Mouse (Mus musculus) hindbrain, embryonic 11.5 days (tissue): ENCODE measurements around the gene Rcbtb1. TPM values are rescaled to one million over a fixed set of nuclear protein-coding genes. Genes with fewer than 3 reads are reported as not detected.
"Not testable (repeated sequence)": the region's sequence is repeated elsewhere in the genome, so short reads cannot be mapped to it uniquely, and the experiment has no call there.

Source experiments
- ATAC-seq: fragments of 200-750 bp; cut with Nextera tagmentation; 2 replicates; pipeline ENCODE4 v1.8.0; 2017; ENCODE audit warnings: mild to moderate bottlenecking, moderate TSS enrichment, moderate library complexity; ENCODE audit not compliant: low FRiP score
- DNase-seq: peaks from one replicate; pipeline ENCODE4 v3.0.0-alpha.2; 2015; ENCODE audit warnings: low spot score
- H3K27ac ChIP-seq: fragments of 300-500 bp; sonication (generic); 2 replicates; pipeline ENCODE4 v1.5.1; 2014; ENCODE audit warnings: mild to moderate bottlenecking, low read depth, low read length
- H3K27me3 ChIP-seq: fragments of 300-500 bp; sonication (generic); 2 replicates; pipeline ENCODE4 v1.6.1; 2014; ENCODE audit warnings: mild to moderate bottlenecking, low read length, moderate library complexity, mixed read lengths; ENCODE audit not compliant: control insufficient read depth, insufficient read depth
- H3K36me3 ChIP-seq: fragments of 300-500 bp; sonication (generic); 2 replicates; pipeline ENCODE4 v1.6.1; 2014; ENCODE audit warnings: mild to moderate bottlenecking, low read length, moderate library complexity, mixed read lengths; ENCODE audit not compliant: control insufficient read depth, insufficient read depth
- H3K4me1 ChIP-seq: fragments of 300-500 bp; sonication (generic); replicated peaks from 2 replicates; pipeline ENCODE4 v1.6.1; 2014; ENCODE audit warnings: low read length, mixed read lengths; ENCODE audit not compliant: control insufficient read depth, insufficient read depth
- H3K4me2 ChIP-seq: fragments of 300-500 bp; sonication (generic); replicated peaks from 2 replicates; pipeline ENCODE4 v1.6.1; 2014; ENCODE audit warnings: mild to moderate bottlenecking, low read depth, low read length
- H3K4me3 ChIP-seq: fragments of 300-500 bp; sonication (generic); 2 replicates; pipeline ENCODE4 v1.5.1; 2014; ENCODE audit warnings: low read depth, low read length
- H3K9ac ChIP-seq: fragments of 300-500 bp; sonication (generic); 2 replicates; pipeline ENCODE4 v1.6.1; 2014; ENCODE audit warnings: low read depth, low read length
- H3K9me3 ChIP-seq: fragments of 300-500 bp; sonication (generic); 2 replicates; pipeline ENCODE4 v1.6.1; 2016; ENCODE audit warnings: low read length; ENCODE audit not compliant: control insufficient read depth
- WGBS: fragments of 180-500 bp; shearing (Covaris S2); extraction: QIAGEN DNeasy Blood & Tissue Kit; methylation state at CpG from one replicate; pipeline ENCODE4 v1.1.7; 2014; 5-methylcytosine and 5-hydroxymethylcytosine counted together
- polyA plus RNA-seq: library from polyadenylated mRNA; unstranded; fragments of >200 nt; fragmentation: Nextera tagmentation; extraction: Ambion mirVana; gene quantifications from 2 replicates; pipeline ENCODE4 v1.2.1, GENCODE M21; 2014

The Rcbtb1 gene
- polyA plus RNA-seq, 1 experiment from 2014 or later = 107 TPM

DNA sequence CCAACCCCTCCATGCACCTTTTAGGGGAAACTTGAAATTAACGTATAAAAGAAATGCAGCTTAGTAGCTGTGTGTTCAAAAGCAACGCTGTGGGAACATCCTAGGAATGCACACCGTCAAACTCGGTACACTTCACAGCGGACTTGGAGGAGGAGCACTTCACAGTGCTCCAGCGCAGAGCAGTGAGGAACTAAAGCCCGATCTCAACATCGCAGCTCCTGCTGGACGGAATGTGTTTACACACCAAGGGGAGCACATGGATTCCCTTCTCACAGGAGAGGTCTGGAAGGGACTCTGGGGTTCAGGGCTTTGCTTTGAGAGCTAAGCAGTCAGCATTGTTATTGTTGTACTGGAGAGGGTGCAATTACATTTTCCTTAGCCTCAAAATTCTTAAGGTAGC is 32.6 kb downstream of the Rcbtb1 start:
- H3K4me1 ChIP-seq = no peaks in the 10 kb centered on the region
- DNase-seq = no peak
- H3K36me3 ChIP-seq = peaks cover 16% of the 10 kb centered on the region; the same call in 1 of the 2 replicates
- WGBS = 93% methylated on average over 9 of the region's 9 CpGs
- no peak overlapping the region for H3K9ac ChIP-seq
- H3K4me3 ChIP-seq = no peak overlapping the region
- no peak for ATAC-seq
- H3K9me3 ChIP-seq = no peaks in the 10 kb centered on the region
- H3K4me2 ChIP-seq = no peak overlapping the region
- no peak overlapping the region for H3K27ac ChIP-seq
- H3K27me3 ChIP-seq = no peaks in the 10 kb centered on the region

GRCm38 (mm10) chr14:59250350-59250749 is 49.3 kb downstream of the Rcbtb1 start:
- not testable (repeated sequence) for H3K27me3 ChIP-seq, H3K9me3 ChIP-seq, ATAC-seq, DNase-seq, H3K4me1 ChIP-seq, H3K4me2 ChIP-seq, H3K27ac ChIP-seq, H3K4me3 ChIP-seq, H3K36me3 ChIP-seq, H3K9ac ChIP-seq
- WGBS = 68% methylated on average over 5 of the region's 5 CpGs

- not testable (repeated sequence) for H3K36me3 ChIP-seq, H3K9ac ChIP-seq, H3K27me3 ChIP-seq, H3K4me2 ChIP-seq, H3K4me3 ChIP-seq, H3K27ac ChIP-seq, H3K4me1 ChIP-seq, ATAC-seq, DNase-seq, H3K9me3 ChIP-seq
- 89% methylated on average over 1 of the region's 1 CpGs for WGBS
These were observed 54.9 kb downstream of the Rcbtb1 start for GRCm38 (mm10) chr14:59255861-59256260.

DNA sequence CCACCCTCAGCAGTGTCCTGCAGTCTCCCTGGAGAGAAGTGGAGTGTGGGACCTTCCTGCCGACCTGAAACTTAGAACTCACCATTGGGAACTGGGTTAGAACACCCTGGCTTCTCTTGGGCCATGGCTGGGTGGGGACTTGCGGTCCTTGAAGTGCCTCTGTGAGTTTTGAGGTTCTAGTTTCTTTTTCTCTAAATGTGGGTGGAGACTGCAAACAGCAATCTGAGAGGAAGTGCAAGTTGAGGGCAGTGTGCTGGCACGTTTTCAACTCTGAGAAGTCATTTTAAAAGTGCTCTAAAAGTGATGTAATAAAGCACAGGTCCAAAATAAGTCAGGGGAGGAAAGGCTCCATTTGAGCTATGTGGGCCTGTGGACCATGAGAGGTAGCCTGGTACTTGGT is 59.0 kb downstream of the Rcbtb1 start, which contains the start of gene Gm6904:
Gene Gm6904, minus strand, starts transcription at position 161 of the 400 bp plus-strand sequence.
- H3K27ac ChIP-seq = no peak within 1 kb of the TSS
- H3K4me3 ChIP-seq = no peak within 1 kb of the TSS
- H3K9me3 ChIP-seq = no peaks in the 10 kb centered on the region
- H3K27me3 ChIP-seq = no peaks in the 10 kb centered on the region
- DNase-seq (no peak), ATAC-seq (no peak)
- H3K4me2 ChIP-seq = no peak within 1 kb of the TSS
- no peaks in the 10 kb centered on the region for H3K4me1 ChIP-seq
- 78% methylated on average over 3 of the region's 3 CpGs for WGBS
- no peak within 1 kb of the TSS for H3K9ac ChIP-seq
- H3K36me3 ChIP-seq = no peaks in the 10 kb centered on the region

- 94% methylated on average over 4 of the region's 4 CpGs for WGBS
- not testable (repeated sequence) for H3K9me3 ChIP-seq, H3K27ac ChIP-seq, DNase-seq, H3K36me3 ChIP-seq, H3K27me3 ChIP-seq, H3K4me1 ChIP-seq, H3K4me2 ChIP-seq, ATAC-seq, H3K4me3 ChIP-seq, H3K9ac ChIP-seq
These were observed 74.0 kb downstream of the Rcbtb1 start for GRCm38 (mm10) chr14:59274961-59275360.

Other genes starting within 250 kb of the Rcbtb1 start
- not detected in 2 replicates for gene 1700129C05Rik, start 58.3 kb upstream of the Rcbtb1 start, polyA plus RNA-seq
- gene Gm5142, start 22.5 kb upstream of the Rcbtb1 start, polyA plus RNA-seq = not detected in 2 replicates
- gene Gm6904, start 59.0 kb downstream of the Rcbtb1 start, polyA plus RNA-seq = 0.17 TPM in 1 of 2 replicates, not detected in the other
- gene Phf11a, start 96.3 kb downstream of the Rcbtb1 start, polyA plus RNA-seq = 0.13 TPM in 1 of 2 replicates, not detected in the other
- 0.15 and 0.48 TPM in 2 replicates for gene Phf11b, start 140.1 kb downstream of the Rcbtb1 start, polyA plus RNA-seq
- gene Phf11d, start 164.3 kb downstream of the Rcbtb1 start, polyA plus RNA-seq = 0.15 and 0.32 TPM in 2 replicates
- gene Phf11c, start 194.2 kb downstream of the Rcbtb1 start, polyA plus RNA-seq = 0.77 and 0.81 TPM in 2 replicates
- 9.8 and 10.6 TPM in 2 replicates for gene Setdb2, start 239.7 kb downstream of the Rcbtb1 start, polyA plus RNA-seq
- gene Cab39l, start 239.8 kb downstream of the Rcbtb1 start, polyA plus RNA-seq = 47.0 and 47.7 TPM in 2 replicates